ENCODE assay signal across 8 mouse cellular contexts in genomic region chr9:42673385-42674016, GRCm38 (mm10).
DNase-seq lines count a peak whose midpoint lies in the region; ATAC-seq and TF ChIP-seq lines count a peak whose summit lies in the region.

No protein-coding gene starts in this region.

- DNase-seq in liver: peak; percentile 40
- peak; percentile 63 for DNase-seq in yolk sac, embryonic 10.5 days (ENCODE audit: low spot score)
- DNase-seq in B cell, adult 2 months: no peak
- no peak for DNase-seq in left cerebral cortex, adult 8-10 months (ENCODE audit: low spot score in 2 of 2)
- DNase-seq in layer of hippocampus, adult 11-12 months (ENCODE audit: low spot score): no peak

- ATAC-seq in hindbrain, embryonic 15.5 days (ENCODE audit: low FRiP score, low read depth): peak; percentile 17; the same call in 1 of the 2 replicates
- ATAC-seq in midbrain, embryonic 16.5 days: peak; percentile 47; the same call in 1 of the 2 replicates

- H3K4me1 ChIP-seq in bone marrow, adult 2 months (ENCODE audit: control insufficient read depth, insufficient read depth, low read length): no peaks in the 10 kb centered on the region; the same call in 1 of the 2 replicates
- peaks cover 31% of the 10 kb centered on the region for H3K4me1 ChIP-seq in hindbrain, embryonic 15.5 days (replicated peaks)
- H3K4me1 ChIP-seq in midbrain, embryonic 16.5 days (ENCODE audit: control insufficient read depth, insufficient read depth, low read length): peaks cover 30% of the 10 kb centered on the region

- H3K4me2 ChIP-seq in hindbrain, embryonic 15.5 days: no peak overlapping the region
- H3K4me2 ChIP-seq in midbrain, embryonic 16.5 days (ENCODE audit: low read length): no peak overlapping the region

- no peak overlapping the region for H3K9ac ChIP-seq in hindbrain, embryonic 15.5 days
- no peak overlapping the region for H3K9ac ChIP-seq in midbrain, embryonic 16.5 days (ENCODE audit: low read depth, low read length)

- no peaks in the 10 kb centered on the region for H3K9me3 ChIP-seq in hindbrain, embryonic 15.5 days
- H3K9me3 ChIP-seq in midbrain, embryonic 16.5 days (replicated peaks; ENCODE audit: control insufficient read depth, low read length, poor library complexity, severe bottlenecking): no peaks in the 10 kb centered on the region

- TF ChIP-seq CTCF in bone marrow, adult 2 months (IDR thresholded peaks at IDR 0.05; ENCODE audit: control insufficient read depth, insufficient read depth, low read length): no peak

- H3K27me3 ChIP-seq in hindbrain, embryonic 15.5 days: no peaks in the 10 kb centered on the region
- no peaks in the 10 kb centered on the region for H3K27me3 ChIP-seq in midbrain, embryonic 16.5 days (ENCODE audit: control insufficient read depth, insufficient read depth, low read depth, low read length)

- WGBS in bone marrow, adult 2 months: 8% methylated on average over 12 of the region's 12 CpGs
- WGBS in hindbrain, embryonic 15.5 days: 57% methylated on average over 12 of the region's 12 CpGs
- WGBS in midbrain, embryonic 16.5 days: 56% methylated on average over 12 of the region's 12 CpGs

- no peak for TF ChIP-seq POLR2A in bone marrow, adult 2 months (IDR thresholded peaks at IDR 0.05; ENCODE audit: borderline replicate concordance, control insufficient read depth, low read depth, low read length)

- H3K27ac ChIP-seq in bone marrow, adult 2 months (ENCODE audit: control insufficient read depth, insufficient read depth, low read depth, low read length, poor library complexity): peak overlapping the region; percentile 65
- H3K27ac ChIP-seq in hindbrain, embryonic 15.5 days (replicated peaks): peak overlapping the region; percentile 59; the same call in 1 of the 2 replicates
- peak overlapping the region; percentile 40; the same call in 1 of the 2 replicates for H3K27ac ChIP-seq in midbrain, embryonic 16.5 days (ENCODE audit: low read length)

- no peaks in the 10 kb centered on the region for H3K36me3 ChIP-seq in hindbrain, embryonic 15.5 days
- H3K36me3 ChIP-seq in midbrain, embryonic 16.5 days (ENCODE audit: control insufficient read depth, insufficient read depth, low read length): no peaks in the 10 kb centered on the region

- no peak overlapping the region for H3K4me3 ChIP-seq in bone marrow, adult 2 months (replicated peaks; ENCODE audit: control insufficient read depth, low read depth, low read length)
- no peak overlapping the region for H3K4me3 ChIP-seq in hindbrain, embryonic 15.5 days
- no peak overlapping the region for H3K4me3 ChIP-seq in midbrain, embryonic 16.5 days (ENCODE audit: low read depth, low read length)

Comparison
In these comparisons a context has a peak if more than half of its experiments do, and no peak if none do; other contexts are left out.
1. DNase-seq: peak in liver (single experiment) and yolk sac, embryonic 10.5 days (single experiment); none in B cell, adult 2 months (0 of 2), left cerebral cortex, adult 8-10 months (0 of 2) and layer of hippocampus, adult 11-12 months (single experiment).
2. Peak in every context shown above with its lines, with median percentiles within 50 percentile points of each other: H3K27ac ChIP-seq.